Mouse (Mus musculus): ENCODE measurements around the gene Tescl. TPM values are rescaled to one million over a fixed set of nuclear protein-coding genes. Genes with fewer than 3 reads are reported as not detected.

Tescl gene
- polyA plus RNA-seq, 1 experiment, result not detected

GRCm38 (mm10) chr7:24287670-24288069 lies 46.1 kb downstream of the Tescl start:
- TF ChIP-seq POLR2A (IDR thresholded peaks at IDR 0.05; ENCODE audit: insufficient read depth, low read depth, low read length) (no peak), CTCF (IDR thresholded peaks at IDR 0.05; ENCODE audit: insufficient read depth, low read depth, low read length) (no peak)
- H3K27ac ChIP-seq (ENCODE audit: insufficient read depth, low read depth, low read length), result no peak overlapping the region
- WGBS, result 81% methylated on average over 5 of the region's 5 CpGs
- H3K4me1 ChIP-seq (ENCODE audit: control insufficient read depth, insufficient read depth, low read length), result no peaks in the 10 kb centered on the region
- H3K4me3 ChIP-seq (ENCODE audit: insufficient read depth, low read depth, low read length), result no peak overlapping the region

GRCm38 (mm10) chr7:24286916-24287315 lies 46.8 kb downstream of the Tescl start:
- Histone ChIP-seq H3K4me1 (ENCODE audit: control insufficient read depth, insufficient read depth, low read length) (no peaks in the 10 kb centered on the region), H3K27ac (ENCODE audit: insufficient read depth, low read depth, low read length) (no peak overlapping the region), H3K4me3 (ENCODE audit: insufficient read depth, low read depth, low read length) (no peak overlapping the region)
- TF ChIP-seq POLR2A (IDR thresholded peaks at IDR 0.05; ENCODE audit: insufficient read depth, low read depth, low read length) (no peak), CTCF (IDR thresholded peaks at IDR 0.05; ENCODE audit: insufficient read depth, low read depth, low read length) (no peak)
- 89% methylated on average over 4 of the region's 4 CpGs for WGBS

- WGBS, result 54% methylated on average over 4 of the region's 4 CpGs
- TF ChIP-seq CTCF (IDR thresholded peaks at IDR 0.05; ENCODE audit: insufficient read depth, low read depth, low read length) (no peak), POLR2A (IDR thresholded peaks at IDR 0.05; ENCODE audit: insufficient read depth, low read depth, low read length) (no peak)
- H3K4me3 ChIP-seq (ENCODE audit: insufficient read depth, low read depth, low read length), result no peak overlapping the region
- no peaks in the 10 kb centered on the region for H3K4me1 ChIP-seq (ENCODE audit: control insufficient read depth, insufficient read depth, low read length)
- H3K27ac ChIP-seq (ENCODE audit: insufficient read depth, low read depth, low read length), result no peak overlapping the region
Observed at GRCm38 (mm10) chr7:24286090-24286489, 47.6 kb downstream of the Tescl start.

Other genes with a start within 250 kb of the Tescl start
- not detected in 2 replicates for gene Zfp112, start 221.6 kb downstream of the Tescl start, polyA plus RNA-seq (2012; ENCODE audit: insufficient read depth, insufficient read length, low replicate concordance, missing spikeins)
- gene Zfp235, start 199.8 kb downstream of the Tescl start, polyA plus RNA-seq (2012; ENCODE audit: insufficient read depth, insufficient read length, low replicate concordance, missing spikeins), result not detected in 2 replicates
- gene Zfp114, start 158.9 kb downstream of the Tescl start, polyA plus RNA-seq (2012; ENCODE audit: insufficient read depth, insufficient read length, low replicate concordance, missing spikeins), result not detected in 2 replicates
- not detected in 2 replicates for gene Zfp111, start 122.5 kb downstream of the Tescl start, polyA plus RNA-seq (2012; ENCODE audit: insufficient read depth, insufficient read length, low replicate concordance, missing spikeins)
- gene Zfp109, start 96.4 kb downstream of the Tescl start, polyA plus RNA-seq (2012; ENCODE audit: insufficient read depth, insufficient read length, low replicate concordance, missing spikeins), result not detected in 2 replicates
- not detected in 2 replicates for gene Zfp108, start 79.1 kb downstream of the Tescl start, polyA plus RNA-seq (2012; ENCODE audit: insufficient read depth, insufficient read length, low replicate concordance, missing spikeins)
- gene Zfp93, start 63.5 kb downstream of the Tescl start, polyA plus RNA-seq (2012; ENCODE audit: insufficient read depth, insufficient read length, low replicate concordance, missing spikeins), result not detected in 2 replicates
- not detected in 2 replicates for gene Zfp61, start 32.7 kb downstream of the Tescl start, polyA plus RNA-seq (2012; ENCODE audit: insufficient read depth, insufficient read length, low replicate concordance, missing spikeins)
- not detected in 2 replicates for gene Zfp94, start 17.3 kb downstream of the Tescl start, polyA plus RNA-seq (2012; ENCODE audit: insufficient read depth, insufficient read length, low replicate concordance, missing spikeins)
- gene Lypd5, start 15.3 kb upstream of the Tescl start, polyA plus RNA-seq (2012; ENCODE audit: insufficient read depth, insufficient read length, low replicate concordance, missing spikeins), result not detected in 2 replicates
- not detected in 2 replicates for gene Kcnn4, start 36.3 kb upstream of the Tescl start, polyA plus RNA-seq (2012; ENCODE audit: insufficient read depth, insufficient read length, low replicate concordance, missing spikeins)
- not detected in 2 replicates for gene Smg9, start 65.7 kb upstream of the Tescl start, polyA plus RNA-seq (2012; ENCODE audit: insufficient read depth, insufficient read length, low replicate concordance, missing spikeins)
- gene Irgc1, start 118.4 kb upstream of the Tescl start, polyA plus RNA-seq (2012; ENCODE audit: insufficient read depth, insufficient read length, low replicate concordance, missing spikeins), result not detected in 2 replicates
- not detected in 2 replicates for gene Plaur, start 128.5 kb upstream of the Tescl start, polyA plus RNA-seq (2012; ENCODE audit: insufficient read depth, insufficient read length, low replicate concordance, missing spikeins)
- gene Cadm4, start 148.1 kb upstream of the Tescl start, polyA plus RNA-seq (2012; ENCODE audit: insufficient read depth, insufficient read length, low replicate concordance, missing spikeins), result not detected in 2 replicates
- gene Zfp428, start 173.1 kb upstream of the Tescl start, polyA plus RNA-seq (2012; ENCODE audit: insufficient read depth, insufficient read length, low replicate concordance, missing spikeins), result not detected in 2 replicates
- not detected in 2 replicates for gene AC161166.1, start 178.5 kb upstream of the Tescl start, polyA plus RNA-seq (2012; ENCODE audit: insufficient read depth, insufficient read length, low replicate concordance, missing spikeins)
- not detected in 2 replicates for gene Irgq, start 196.8 kb upstream of the Tescl start, polyA plus RNA-seq (2012; ENCODE audit: insufficient read depth, insufficient read length, low replicate concordance, missing spikeins)
- gene Pinlyp, start 212.2 kb upstream of the Tescl start, polyA plus RNA-seq (2012; ENCODE audit: insufficient read depth, insufficient read length, low replicate concordance, missing spikeins), result not detected in 2 replicates
- gene Xrcc1, start 212.4 kb upstream of the Tescl start, polyA plus RNA-seq (2012; ENCODE audit: insufficient read depth, insufficient read length, low replicate concordance, missing spikeins), result not detected in 2 replicates

Data from olfactory bulb, adult 2 months (tissue).